Mouse (Mus musculus) liver, adult 10 weeks (tissue): ENCODE results near the gene Ghrhr. TPM values are rescaled to one million over a fixed set of nuclear protein-coding genes. Genes with fewer than 3 reads are reported as not detected.

ENCODE experiments used
- polyA plus RNA-seq: library from polyadenylated mRNA; stranded (reverse); fragments of 350-450 nt; fragmentation: Illumina TruSeq; extraction: RNeasy Lipid Tissue Mini Kit (QIAGEN cat#74804); gene quantifications from one replicate; pipeline ENCODE4 v1.2.3, GENCODE M21; 2014; ENCODE audit warnings: low read depth, low replicate concordance

Gene Ghrhr
- polyA plus RNA-seq, result not detected

DNA sequence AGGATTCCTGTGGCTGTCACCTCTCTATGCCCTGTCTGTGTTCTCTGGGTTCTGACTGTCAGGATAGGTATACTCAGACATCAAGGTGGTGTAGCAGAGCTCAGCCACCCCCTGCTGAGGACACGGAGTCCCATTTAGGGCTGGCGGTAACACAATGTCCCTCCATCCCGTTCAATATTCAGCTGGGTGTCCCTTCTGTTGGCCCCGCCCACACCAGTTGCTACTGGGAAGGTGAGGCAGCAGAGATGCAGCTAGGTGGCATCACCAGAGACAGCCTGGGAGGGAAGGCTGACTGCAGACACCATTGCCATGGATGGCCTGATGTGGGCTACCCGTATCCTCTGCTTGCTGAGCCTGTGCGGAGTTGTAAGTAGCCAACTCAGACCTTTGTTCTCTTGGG, at the start of gene Ghrhr:
Ghrhr (plus strand) TSS at position 220 of the 400 bp plus-strand sequence.

DNA sequence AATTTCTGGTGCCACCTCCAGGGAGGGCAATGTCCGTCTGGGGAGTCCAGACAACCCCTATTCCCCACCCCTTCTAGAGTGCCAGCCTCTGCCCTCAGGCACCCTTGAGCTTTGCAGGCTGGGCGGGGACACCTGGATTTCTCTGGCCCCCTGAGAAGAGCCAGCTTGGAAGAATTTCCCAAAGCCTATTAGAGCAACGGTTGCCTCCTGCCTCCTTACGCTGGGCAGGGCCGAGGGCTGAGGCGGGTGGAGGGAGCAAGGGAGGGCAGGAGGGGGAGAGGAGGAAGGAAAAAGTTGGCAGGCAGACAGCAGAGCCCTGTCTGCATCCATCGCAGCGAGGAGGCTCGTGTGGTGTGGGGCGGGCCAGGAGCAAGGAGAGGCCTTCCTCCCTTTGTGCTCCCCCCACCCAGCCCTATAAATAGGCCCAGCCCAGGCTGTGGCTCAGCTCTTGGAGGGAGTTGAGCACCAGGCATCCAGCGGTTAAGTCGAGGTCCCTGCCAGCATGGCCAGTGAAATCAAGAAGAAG, 40.0 kb upstream of the Ghrhr start, which contains the start of gene Aqp1:
Aqp1 (plus strand) TSS at position 444 of the 526 bp plus-strand sequence.

Other genes with a start within 250 kb of the Ghrhr start
- not detected for gene Crhr2, start 243.3 kb upstream of the Ghrhr start, polyA plus RNA-seq
- gene Inmt, start 201.3 kb upstream of the Ghrhr start, polyA plus RNA-seq, result 514 TPM
- gene Mindy4, start 172.9 kb upstream of the Ghrhr start, polyA plus RNA-seq, result 1.5 TPM
- gene Aqp1, start 39.9 kb upstream of the Ghrhr start, polyA plus RNA-seq, result 18.9 TPM
- 0.32 TPM for gene Adcyap1r1, start 75.7 kb downstream of the Ghrhr start, polyA plus RNA-seq